Mouse (Mus musculus) liver, embryonic 14 days (tissue): Measurements from ENCODE around the gene Nme8. TPM values are rescaled to one million over a fixed set of nuclear protein-coding genes. Genes with fewer than 3 reads are reported as not detected.

Experiments used
- polyA plus RNA-seq: library from polyadenylated mRNA; depleted of rRNA; stranded (reverse); fragments of >200 nt; gene quantifications from 2 replicates; pipeline ENCODE4 v1.2.3, GENCODE M21; 2012; rRNA removed

The Nme8 gene
- polyA plus RNA-seq, result not detected in 2 replicates

DNA sequence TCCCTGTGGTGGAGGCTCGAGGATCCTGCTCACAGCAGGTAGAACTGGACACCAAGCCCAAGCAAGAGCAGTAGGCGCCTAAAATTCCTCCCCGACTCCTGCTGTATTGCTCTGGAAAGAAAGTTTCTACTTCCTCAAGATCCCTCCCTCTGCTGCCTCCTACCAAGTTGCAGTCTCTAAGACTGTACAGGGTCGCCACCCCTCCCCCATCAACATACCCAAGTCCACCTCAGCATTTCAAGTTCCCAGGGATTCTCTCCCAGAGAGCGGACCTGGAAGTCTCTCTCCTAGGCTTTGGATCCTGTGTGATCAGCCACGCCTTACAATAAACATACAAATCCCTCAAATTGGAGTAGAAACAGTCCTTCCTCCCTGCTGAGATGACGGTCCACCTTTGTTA, at the start of gene Nme8:
Gene Nme8 (minus strand): TSS at position 5 of the 400 bp plus-strand sequence.

GRCm38 (mm10) chr13:19622573-19623227, 74.9 kb downstream of the Nme8 start, which contains the start of gene Sfrp4:
Gene Sfrp4, plus strand, starts transcription at chr13:19623104.

GRCm38 (mm10) chr13:19619216-19619927, 78.2 kb downstream of the Nme8 start, which contains the start of gene Epdr1:
Gene Epdr1, minus strand, starts transcription at chr13:19619927.

Other genes starting within 250 kb of the Nme8 start
- gene Epdr1, start 77.9 kb downstream of the Nme8 start, polyA plus RNA-seq, result 8.8 and 9.6 TPM in 2 replicates
- gene Sfrp4, start 74.7 kb downstream of the Nme8 start, polyA plus RNA-seq, result 0.76 and 0.87 TPM in 2 replicates
- gene Gpr141, start 126.5 kb upstream of the Nme8 start, polyA plus RNA-seq, result 0.46 and 0.91 TPM in 2 replicates